Mouse (Mus musculus) brain, embryonic 14.5 days (tissue): ENCODE data around the gene Tmem123.

Experiments
- CTCF ChIP-seq: fragments of 200-500 bp; IDR thresholded peaks from 2 replicates; pipeline ENCODE4 v1.5.1; 2012; ENCODE audit warnings: inconsistent platforms, mild to moderate bottlenecking, moderate library complexity, borderline replicate concordance; ENCODE audit not compliant: insufficient read depth, insufficient read length; ENCODE audit errors: extremely low read depth
- POLR2A ChIP-seq: fragments of 200-500 bp; IDR thresholded peaks from 2 replicates; pipeline ENCODE4 v1.6.1; 2012; ENCODE audit warnings: mild to moderate bottlenecking, inconsistent platforms, borderline replicate concordance; ENCODE audit not compliant: poor library complexity, insufficient read depth, insufficient read length, severe bottlenecking; ENCODE audit errors: extremely low read depth

DNA sequence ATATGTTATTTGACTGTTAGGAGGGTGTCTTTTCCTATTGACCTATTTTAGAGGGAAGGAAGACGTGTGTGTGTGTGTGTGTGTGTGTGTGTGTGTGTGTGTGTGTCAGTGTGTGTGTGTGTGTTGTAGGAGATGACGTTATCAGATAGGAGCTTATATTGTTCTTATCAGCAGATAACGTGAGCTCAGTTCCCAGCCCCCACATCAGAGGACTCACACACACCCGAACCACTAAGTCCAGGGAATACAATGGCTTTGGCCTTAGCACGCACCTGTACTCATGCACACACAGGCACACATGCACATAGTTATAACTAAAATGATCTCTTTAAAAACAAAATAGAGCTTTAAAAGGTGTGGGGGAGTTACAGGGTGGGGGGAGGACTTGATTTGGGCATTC is 5.7 kb downstream of the Tmem123 start:
- TF ChIP-seq POLR2A, result no peak
- no peak for TF ChIP-seq CTCF
